Mouse (Mus musculus) forebrain, embryonic 11.5 days (tissue): Measurements from ENCODE around the gene Leng1. TPM values are rescaled to one million over a fixed set of nuclear protein-coding genes. Genes with fewer than 3 reads are reported as not detected.

Experiments
- ATAC-seq: fragments of 200-750 bp; cut with Nextera tagmentation; replicated peaks from 2 replicates; pipeline ENCODE4 v1.8.0; 2017; ENCODE audit warnings: moderate TSS enrichment; ENCODE audit not compliant: low FRiP score
- DNase-seq: peaks from one replicate; pipeline ENCODE4 v3.0.0-alpha.2; 2017; ENCODE audit warnings: low spot score
- H3K27ac ChIP-seq: fragments of 300-500 bp; sonication (generic); 2 replicates; pipeline ENCODE4 v1.5.1; 2014; ENCODE audit warnings: low read depth, low read length
- H3K27me3 ChIP-seq: fragments of 300-500 bp; sonication (generic); 2 replicates; pipeline ENCODE4 v1.6.1; 2014; ENCODE audit warnings: mild to moderate bottlenecking, low read length, mixed read lengths; ENCODE audit not compliant: control insufficient read depth, insufficient read depth
- H3K36me3 ChIP-seq: fragments of 300-500 bp; sonication (generic); 2 replicates; pipeline ENCODE4 v1.6.1; 2014; ENCODE audit warnings: mild to moderate bottlenecking, low read length, moderate library complexity, mixed read lengths; ENCODE audit not compliant: control insufficient read depth, insufficient read depth
- H3K4me1 ChIP-seq: fragments of 300-500 bp; sonication (generic); replicated peaks from 2 replicates; pipeline ENCODE4 v1.6.1; 2014; ENCODE audit warnings: low read length, mixed read lengths; ENCODE audit not compliant: control insufficient read depth, insufficient read depth
- H3K4me2 ChIP-seq: fragments of 300-500 bp; sonication (generic); 2 replicates; pipeline ENCODE4 v1.6.1; 2014; ENCODE audit warnings: low read depth, mild to moderate bottlenecking, low read length, moderate library complexity, mixed read lengths; ENCODE audit not compliant: severe bottlenecking
- H3K4me3 ChIP-seq: fragments of 300-500 bp; sonication (generic); 2 replicates; pipeline ENCODE4 v1.5.1; 2014; ENCODE audit warnings: low read depth, low read length
- H3K9ac ChIP-seq: fragments of 300-500 bp; sonication (generic); 2 replicates; pipeline ENCODE4 v1.6.1; 2014; ENCODE audit warnings: low read length
- H3K9me3 ChIP-seq: fragments of 300-500 bp; sonication (generic); 2 replicates; pipeline ENCODE4 v1.6.1; 2016; ENCODE audit warnings: low read length, mixed read lengths; ENCODE audit not compliant: control insufficient read depth
- WGBS: fragments of 180-500 bp; shearing (Covaris S2); extraction: QIAGEN DNeasy Blood & Tissue Kit; methylation state at CpG from one replicate; pipeline ENCODE4 v1.1.7; 2014; 5-methylcytosine and 5-hydroxymethylcytosine counted together
- microRNA-seq: library from miRNA; unstranded; fragments of <30 nt; microRNA quantifications from one replicate; pipeline ENCODE4, GENCODE M21; 2016; ENCODE audit not compliant: insufficient number of aligned reads
- polyA plus RNA-seq: library from polyadenylated mRNA; unstranded; fragments of >200 nt; fragmentation: Nextera tagmentation; extraction: Ambion mirVana; gene quantifications from 2 replicates; pipeline ENCODE4 v1.2.1, GENCODE M21; 2014

The Leng1 gene
- polyA plus RNA-seq, 1 experiment from 2014 or later, result 15.0 TPM

GRCm38 (mm10) chr7:3611006-3611405 is 54.6 kb downstream of the Leng1 start:
- Histone ChIP-seq H3K4me3 (no peak overlapping the region), H3K4me2 (no peak overlapping the region), H3K27me3 (no peaks in the 10 kb centered on the region), H3K36me3 (no peaks in the 10 kb centered on the region), H3K4me1 (no peaks in the 10 kb centered on the region), H3K9ac (no peak overlapping the region), H3K27ac (no peak overlapping the region), H3K9me3 (no peaks in the 10 kb centered on the region)
- DNase-seq (no peak), ATAC-seq (no peak)
- WGBS, result 86% methylated on average over 13 of the region's 13 CpGs

- 83% methylated on average over 3 of the region's 3 CpGs for WGBS
- DNase-seq (no peak), ATAC-seq (no peak)
Observed at GRCm38 (mm10) chr7:3610437-3610836, 55.2 kb downstream of the Leng1 start.

More at GRCm38 (mm10) chr7:3610437-3610836, 55.2 kb downstream of the Leng1 start:
- no peak overlapping the region for H3K9ac ChIP-seq
- H3K27me3 ChIP-seq, result no peaks in the 10 kb centered on the region
- no peak overlapping the region for H3K27ac ChIP-seq
- no peaks in the 10 kb centered on the region for H3K4me1 ChIP-seq
- no peak overlapping the region for H3K4me2 ChIP-seq
- no peaks in the 10 kb centered on the region for H3K36me3 ChIP-seq
- H3K9me3 ChIP-seq, result no peaks in the 10 kb centered on the region
- no peak overlapping the region for H3K4me3 ChIP-seq

Small RNAs within 50 kb of the gene (microRNA-seq; reads per million reads assigned to microRNA genes)
- 4.2 reads per million for gene Mir3572

Other genes with a start within 250 kb of the Leng1 start
- 0.40 and 0.44 TPM in 2 replicates for gene Cacng6, start 241.6 kb downstream of the Leng1 start, polyA plus RNA-seq
- not detected in 2 replicates for gene Tarm1, start 163.2 kb downstream of the Leng1 start, polyA plus RNA-seq
- 0.15 and 0.36 TPM in 2 replicates for gene Oscar, start 49.7 kb downstream of the Leng1 start, polyA plus RNA-seq
- 338 and 353 TPM in 2 replicates for gene Ndufa3, start 48.5 kb downstream of the Leng1 start, polyA plus RNA-seq
- gene Tfpt, start 35.9 kb downstream of the Leng1 start, polyA plus RNA-seq, result 30.0 and 31.9 TPM in 2 replicates
- 157 and 164 TPM in 2 replicates for gene Prpf31, start 35.9 kb downstream of the Leng1 start, polyA plus RNA-seq
- 80.4 and 88.1 TPM in 2 replicates for gene Cnot3, start 20.6 kb downstream of the Leng1 start, polyA plus RNA-seq
- gene Tmc4, start 11.7 kb upstream of the Leng1 start, polyA plus RNA-seq, result 2.1 and 3.5 TPM in 2 replicates
- 243 and 269 TPM in 2 replicates for gene Tsen34, start 27.0 kb upstream of the Leng1 start, polyA plus RNA-seq
- 37.1 and 40.2 TPM in 2 replicates for gene Mboat7, start 27.7 kb upstream of the Leng1 start, polyA plus RNA-seq
- 1,200 and 1,214 TPM in 2 replicates for gene Rps9, start 38.2 kb upstream of the Leng1 start, polyA plus RNA-seq
- 0.12 and 0.27 TPM in 2 replicates for gene Pirb, start 54.6 kb upstream of the Leng1 start, polyA plus RNA-seq
- gene Gm15448, start 159.8 kb upstream of the Leng1 start, polyA plus RNA-seq, result not detected in 2 replicates
- gene Pira2, start 179.2 kb upstream of the Leng1 start, polyA plus RNA-seq, result not detected in 2 replicates
- not detected in 2 replicates for gene Gm14548, start 232.3 kb upstream of the Leng1 start, polyA plus RNA-seq
- gene Lilra6, start 249.7 kb upstream of the Leng1 start, polyA plus RNA-seq, result not detected in 2 replicates